Mouse (Mus musculus) cerebellum, adult 11 months (tissue): ENCODE data around the gene Sccpdh.
A peak's percentile ranks its signal among the peaks of the same experiment; 100 is the strongest.
"Not testable (repeated sequence)": the region's sequence is repeated elsewhere in the genome, so short reads cannot be mapped to it uniquely, and the experiment has no call there.

Source experiments
- DNase-seq: peaks from one replicate; pipeline ENCODE4 v3.0.0; 2022

Gene Sccpdh

GRCm38 (mm10) chr1:179668013-179668805, at the start of gene Sccpdh:
TSS of gene Sccpdh (plus strand) at chr1:179668210.
- peak; percentile 80 for DNase-seq

DNA sequence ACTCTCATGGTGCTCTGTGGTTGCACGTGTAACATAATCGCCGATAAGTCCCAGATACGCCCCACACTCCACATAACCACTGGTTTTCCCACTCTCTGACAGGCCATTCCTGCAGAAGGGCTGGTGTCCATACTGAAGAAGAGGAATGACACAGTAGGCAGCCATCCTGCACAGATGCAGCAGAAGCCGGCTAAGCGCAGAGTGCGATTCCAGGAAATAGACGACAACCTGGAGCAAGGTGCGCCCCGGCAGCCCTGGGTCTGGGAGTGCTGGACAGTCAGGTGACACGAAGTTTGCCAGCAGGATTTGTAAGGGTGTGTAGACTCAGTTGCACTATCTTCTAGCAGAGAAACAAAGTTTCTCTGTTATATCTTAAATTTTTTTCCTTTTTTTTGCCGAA, 45.3 kb upstream of the Sccpdh start:
- no peak for DNase-seq

GRCm38 (mm10) chr1:179623657-179624056, 44.4 kb upstream of the Sccpdh start:
- peak; percentile 36 for DNase-seq

DNA sequence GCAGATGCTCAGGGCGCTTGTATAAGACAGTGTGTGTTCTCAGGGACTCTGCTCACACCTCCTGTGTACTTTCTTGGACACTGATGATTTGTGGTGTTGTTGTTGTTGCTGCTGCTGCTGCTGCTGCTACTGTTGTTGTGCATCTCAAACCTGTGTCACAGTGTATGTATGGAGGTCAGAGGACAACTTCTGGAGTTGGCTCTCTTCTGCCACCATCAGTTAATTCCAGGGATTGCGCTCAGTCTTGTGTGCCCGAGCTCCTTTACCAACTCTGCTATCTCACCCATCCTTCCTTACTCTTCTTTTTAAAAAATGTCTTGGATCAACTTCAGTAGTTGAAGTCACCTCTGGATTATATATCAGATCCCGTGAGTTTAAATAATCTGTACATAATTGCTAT, 43.7 kb upstream of the Sccpdh start:
- DNase-seq = peak; percentile 52

DNA sequence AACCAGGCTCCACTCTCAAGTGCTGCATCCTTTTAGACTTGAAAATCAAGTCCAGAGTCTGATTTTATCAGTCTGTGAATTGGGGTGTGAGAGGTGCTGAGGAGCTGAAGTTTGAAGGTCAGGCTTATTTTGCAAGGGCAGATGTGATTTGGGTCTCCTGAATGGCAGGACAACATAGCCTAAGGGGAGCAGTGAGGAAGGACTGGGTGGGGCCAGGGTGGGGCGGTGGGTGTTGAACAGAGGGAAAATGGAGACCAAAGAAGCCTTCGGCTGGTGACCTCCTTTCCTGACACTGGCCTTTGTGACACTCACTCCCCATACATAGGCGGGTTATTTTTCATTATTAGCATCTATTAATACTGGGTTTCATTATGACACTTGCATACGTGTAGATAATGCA, 40.2 kb upstream of the Sccpdh start:
- DNase-seq = no peak

GRCm38 (mm10) chr1:179628438-179629106, 39.4 kb upstream of the Sccpdh start:
- no peak for DNase-seq

GRCm38 (mm10) chr1:179629276-179629675, 38.7 kb upstream of the Sccpdh start:
- no peak for DNase-seq

DNA sequence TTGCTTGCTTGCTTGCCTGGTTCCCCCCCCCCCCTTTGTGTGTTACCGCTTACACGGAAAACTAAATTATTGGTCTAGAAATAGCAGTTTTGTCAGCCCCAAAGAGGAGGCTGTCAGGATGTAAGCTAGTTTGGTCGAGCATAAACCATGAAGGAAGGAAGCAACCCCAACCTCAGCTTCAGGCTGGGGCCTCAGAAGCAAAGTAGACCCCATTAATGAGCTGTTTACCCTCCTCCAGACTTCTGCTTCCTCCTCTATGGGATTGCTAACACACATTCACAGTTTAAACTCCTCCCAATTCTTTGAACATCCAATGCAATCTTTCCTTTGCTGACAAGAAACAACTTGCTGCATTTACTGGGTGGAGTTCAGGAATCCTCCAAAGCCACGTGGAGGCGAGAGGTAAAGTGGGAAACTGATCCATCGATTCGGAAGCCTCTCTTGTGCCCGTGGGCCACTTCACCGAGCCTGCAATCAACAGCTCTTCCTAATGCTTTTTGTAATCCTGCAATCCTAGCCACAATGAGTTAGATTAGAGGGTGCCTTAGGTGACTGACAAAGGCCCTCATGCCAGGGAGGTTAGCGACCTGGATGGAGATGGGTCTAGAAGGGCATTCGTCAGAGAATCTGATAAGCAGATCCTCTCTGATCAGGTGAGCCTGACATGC, 35.1 kb upstream of the Sccpdh start:
- no peak for DNase-seq

DNA sequence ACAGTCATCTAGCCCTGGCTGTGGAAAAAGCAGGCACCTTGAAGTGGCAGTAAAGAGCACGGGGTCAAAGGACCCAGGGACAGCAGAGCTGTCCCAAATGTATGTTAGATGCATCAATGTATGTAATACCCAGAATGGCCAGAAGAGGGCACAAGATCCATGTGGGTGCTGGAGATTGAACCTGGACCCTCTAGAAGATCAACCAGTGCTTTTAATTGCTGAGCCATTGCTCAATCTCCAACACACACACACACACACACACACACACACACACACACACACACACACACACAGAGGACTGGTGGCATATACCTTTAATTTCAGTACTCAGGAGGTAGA, 34.6 kb upstream of the Sccpdh start:
- no peak for DNase-seq

- no peak for DNase-seq
Measured at GRCm38 (mm10) chr1:179634159-179634558, 33.9 kb upstream of the Sccpdh start.

GRCm38 (mm10) chr1:179642726-179643125, 25.3 kb upstream of the Sccpdh start:
- no peak for DNase-seq

- no peak for DNase-seq
Measured at GRCm38 (mm10) chr1:179644151-179644550, 23.9 kb upstream of the Sccpdh start.

DNA sequence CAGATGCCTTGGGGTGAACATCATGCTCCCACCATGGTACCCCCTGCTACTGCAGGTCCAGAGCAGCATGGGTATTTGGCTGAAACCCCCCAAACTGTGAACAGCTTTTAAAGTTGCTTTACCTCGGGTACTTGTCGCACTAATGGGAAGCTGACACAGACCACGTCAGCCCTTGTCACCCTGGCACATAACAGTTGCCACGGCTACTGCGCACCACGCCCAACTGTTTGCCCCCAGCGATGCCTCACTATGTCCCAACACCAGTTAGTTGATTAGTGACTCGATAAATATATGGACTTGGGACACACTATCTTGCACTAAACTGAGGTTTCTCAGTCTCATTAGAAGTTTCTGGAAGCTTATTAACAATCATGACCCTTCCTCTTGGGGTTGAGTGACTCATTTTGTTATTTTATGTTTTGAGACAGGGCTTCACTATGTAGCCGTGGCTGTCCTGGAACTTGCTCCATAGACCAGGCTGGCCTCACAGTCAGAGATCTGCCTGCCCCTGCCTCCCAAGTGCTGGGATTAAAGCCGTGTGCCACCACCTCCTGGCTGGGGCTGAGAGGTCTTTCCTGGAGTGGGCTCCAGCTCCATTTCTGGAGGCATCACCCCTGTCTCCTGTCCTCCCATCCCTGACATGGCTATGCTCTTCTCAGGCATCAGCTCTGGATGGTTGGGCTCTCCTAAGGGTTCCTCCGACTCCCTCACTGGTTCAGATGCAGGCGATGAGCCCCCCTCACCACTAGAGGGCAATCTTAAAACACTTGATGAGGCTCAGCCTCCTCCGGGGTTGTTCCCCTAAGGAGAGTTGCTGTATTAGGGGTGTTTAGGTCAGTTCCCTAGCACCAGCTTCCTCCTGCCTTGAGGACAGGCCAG, 22.7 kb upstream of the Sccpdh start:
- DNase-seq = peak; percentile 76

DNA sequence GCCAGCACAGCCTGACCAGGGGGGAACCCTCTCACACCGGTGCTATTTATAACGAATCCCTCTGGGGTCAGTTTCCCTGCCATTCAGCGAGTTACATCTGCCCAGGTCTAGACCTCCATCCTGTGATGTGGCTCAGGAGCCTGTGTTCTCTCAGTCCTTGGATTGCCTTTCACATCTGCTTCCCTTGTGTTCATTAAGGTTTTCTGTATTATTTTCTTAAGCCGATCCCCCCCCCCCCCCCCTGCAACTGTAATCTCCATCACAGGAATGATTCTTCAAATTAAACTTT, 22.1 kb upstream of the Sccpdh start:
- no peak for DNase-seq

DNA sequence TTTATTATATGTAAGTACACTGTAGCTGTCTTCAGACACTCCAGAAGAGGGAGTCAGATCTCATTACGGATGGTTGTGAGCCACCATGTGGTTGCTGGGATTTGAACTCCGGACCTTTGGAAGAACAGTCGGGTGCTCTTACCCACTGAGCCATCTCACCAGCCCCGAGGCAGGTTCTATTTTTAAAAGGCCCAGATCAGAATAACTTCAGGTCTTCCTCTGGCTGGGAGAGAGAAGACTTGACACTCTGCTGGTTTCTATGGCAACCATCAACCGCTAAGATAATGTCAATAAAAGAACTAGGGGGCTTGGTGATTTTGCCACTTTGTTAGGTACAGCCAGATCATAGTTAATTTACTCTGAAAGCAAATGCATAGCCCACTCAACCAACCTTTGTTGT, 19.3 kb upstream of the Sccpdh start:
- DNase-seq = not testable (repeated sequence)

DNA sequence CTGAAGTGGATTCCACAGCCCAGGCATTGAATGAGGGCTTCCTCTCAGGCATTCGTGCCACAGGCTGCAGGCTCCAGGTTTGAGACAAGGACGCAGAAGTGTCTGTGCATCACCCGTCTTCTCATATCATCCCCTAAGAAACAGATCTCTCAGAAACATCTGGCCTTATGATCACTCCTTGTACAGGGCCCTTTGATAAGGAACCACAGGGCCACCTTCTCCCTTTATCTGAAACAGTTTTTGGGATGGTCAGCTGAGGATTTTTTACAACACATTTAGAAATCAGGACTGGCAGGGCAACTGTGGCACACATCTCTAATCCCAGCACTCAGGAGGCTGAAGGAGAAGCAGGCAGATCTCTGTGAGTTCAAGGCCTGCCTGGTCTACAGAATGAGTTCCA, 18.7 kb upstream of the Sccpdh start:
- DNase-seq = no peak

GRCm38 (mm10) chr1:179650284-179650683, 17.7 kb upstream of the Sccpdh start:
- no peak for DNase-seq

DNA sequence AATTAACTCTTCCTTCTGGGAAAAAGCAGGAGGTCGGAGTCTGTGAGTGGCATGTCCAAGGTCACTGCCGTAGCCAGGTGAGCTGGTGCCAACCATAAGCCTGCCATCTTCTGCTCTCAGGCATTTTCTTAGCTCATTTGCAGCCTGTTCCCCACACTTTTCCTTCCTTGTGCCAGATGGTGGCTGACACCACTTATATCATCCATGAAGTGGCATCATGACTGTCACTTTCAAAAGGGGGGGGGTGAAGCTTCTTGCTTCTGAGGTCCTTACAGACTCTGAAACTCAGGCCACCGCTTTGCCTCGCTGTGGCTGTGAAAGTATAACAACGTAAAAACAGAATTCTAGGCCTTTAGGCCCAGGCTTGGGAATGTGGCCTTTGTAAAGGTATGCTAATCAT, 16.8 kb upstream of the Sccpdh start:
- no peak for DNase-seq

- no peak for DNase-seq
Measured at GRCm38 (mm10) chr1:179663065-179663464, 4.9 kb upstream of the Sccpdh start.

DNA sequence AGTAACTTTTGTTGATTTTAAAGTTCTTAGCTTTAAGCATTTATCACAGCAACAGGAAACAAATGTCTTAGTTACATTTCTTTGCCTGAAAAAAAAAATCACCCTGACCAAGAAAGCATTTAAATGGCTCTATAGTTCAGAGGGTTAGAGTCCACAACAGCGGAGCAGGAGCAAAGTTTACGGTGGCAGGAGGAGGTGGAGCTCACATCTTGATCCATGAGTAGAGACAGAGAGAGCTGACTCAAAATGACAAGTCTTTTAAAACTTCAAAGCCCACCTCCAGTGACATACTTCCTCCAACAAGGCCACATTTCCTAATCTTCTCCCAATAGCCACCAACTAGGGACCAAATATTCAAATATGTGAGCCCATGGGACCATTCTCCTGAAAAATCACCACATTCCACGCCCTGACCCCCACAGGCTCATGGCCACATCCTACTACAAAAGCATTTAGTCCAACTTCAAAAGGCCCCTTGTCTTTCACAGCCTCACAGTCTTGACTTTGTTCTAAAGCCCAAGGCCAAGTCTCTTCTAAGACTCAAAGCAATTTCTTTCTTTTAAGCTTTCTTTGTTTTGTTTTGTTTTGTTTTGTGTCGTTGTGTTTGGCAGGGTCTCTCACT, 3.6 kb upstream of the Sccpdh start:
- DNase-seq = no peak

DNA sequence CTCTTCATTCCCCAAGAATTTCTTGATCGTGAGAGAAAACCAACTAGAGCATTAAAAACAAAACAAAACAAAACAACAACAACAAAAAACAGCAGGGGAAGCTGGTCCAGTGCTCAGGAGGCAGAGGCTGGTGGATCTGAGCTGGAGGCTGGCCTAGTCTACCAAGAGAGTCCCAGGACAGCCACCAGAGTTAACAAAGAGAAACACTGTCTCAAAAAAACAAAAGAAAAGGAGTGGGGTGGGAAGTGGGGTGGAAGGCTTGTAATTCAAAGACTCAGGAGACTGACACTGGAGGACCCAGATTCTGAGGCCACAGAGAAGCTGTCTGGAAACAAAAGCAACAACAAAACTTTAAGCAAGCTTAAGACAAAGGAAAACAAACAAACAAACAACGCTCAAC, 1.0 kb upstream of the Sccpdh start:
- DNase-seq = no peak

DNA sequence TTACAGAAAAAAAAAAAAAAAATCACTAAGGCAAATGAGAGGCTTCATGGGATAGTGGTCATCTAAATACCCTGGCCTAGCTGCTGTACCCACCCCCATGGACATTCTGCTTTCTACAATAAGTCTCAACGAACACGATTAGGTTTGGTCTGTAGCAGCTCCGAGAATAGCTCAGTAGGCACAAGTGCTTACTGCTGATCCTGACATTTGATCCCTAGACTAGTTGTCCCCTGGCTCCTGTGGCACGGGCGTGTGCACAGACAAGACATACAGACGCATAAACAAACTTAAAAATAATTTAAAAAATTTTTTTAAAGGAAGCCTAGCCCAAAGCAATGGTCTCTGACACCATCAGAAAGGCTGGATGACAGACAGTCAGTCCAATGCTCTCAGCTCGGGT, 560 bp upstream of the Sccpdh start:
- no peak for DNase-seq
